Mouse (Mus musculus): ENCODE data around the gene Pcsk6.
"Not testable (repeated sequence)": the region's sequence is repeated elsewhere in the genome, so short reads cannot be mapped to it uniquely, and the experiment has no call there.

The Pcsk6 gene

GRCm38 (mm10) chr7:65881290-65881688, 19.8 kb downstream of the Pcsk6 start:
- no peak for DNase-seq (ENCODE audit: low read depth)

GRCm38 (mm10) chr7:65884928-65885327, 23.4 kb downstream of the Pcsk6 start:
- no peak for DNase-seq (ENCODE audit: low read depth)

GRCm38 (mm10) chr7:65885819-65886218, 24.3 kb downstream of the Pcsk6 start:
- DNase-seq (ENCODE audit: low read depth) = no peak

- no peak for DNase-seq (ENCODE audit: low read depth)
Observed at GRCm38 (mm10) chr7:65891831-65892230, 30.3 kb downstream of the Pcsk6 start.

GRCm38 (mm10) chr7:65892264-65892828, 30.8 kb downstream of the Pcsk6 start:
- no peak for DNase-seq (ENCODE audit: low read depth)

GRCm38 (mm10) chr7:65893546-65893945, 32.0 kb downstream of the Pcsk6 start:
- no peak for DNase-seq (ENCODE audit: low read depth)

GRCm38 (mm10) chr7:65895262-65895661, 33.7 kb downstream of the Pcsk6 start:
- DNase-seq (ENCODE audit: low read depth) = no peak

GRCm38 (mm10) chr7:65901231-65901630, 39.7 kb downstream of the Pcsk6 start:
- no peak for DNase-seq (ENCODE audit: low read depth)

GRCm38 (mm10) chr7:65902471-65903180, 41.1 kb downstream of the Pcsk6 start:
- peak; percentile 6 for DNase-seq (ENCODE audit: low read depth)

GRCm38 (mm10) chr7:65903456-65903855, 41.9 kb downstream of the Pcsk6 start:
- no peak for DNase-seq (ENCODE audit: low read depth)

- no peak for DNase-seq (ENCODE audit: low read depth)
Observed at GRCm38 (mm10) chr7:65906528-65907272, 45.2 kb downstream of the Pcsk6 start.

GRCm38 (mm10) chr7:65909343-65910127, 48.0 kb downstream of the Pcsk6 start:
- no peak for DNase-seq (ENCODE audit: low read depth)

GRCm38 (mm10) chr7:65913088-65913610, 51.6 kb downstream of the Pcsk6 start:
- DNase-seq (ENCODE audit: low read depth) = no peak

GRCm38 (mm10) chr7:65914761-65915301, 53.3 kb downstream of the Pcsk6 start:
- DNase-seq (ENCODE audit: low read depth) = peak; percentile 79

- no peak for DNase-seq (ENCODE audit: low read depth)
Observed at GRCm38 (mm10) chr7:65915821-65916220, 54.3 kb downstream of the Pcsk6 start.

- no peak for DNase-seq (ENCODE audit: low read depth)
Observed at GRCm38 (mm10) chr7:65916566-65916965, 55.0 kb downstream of the Pcsk6 start.

GRCm38 (mm10) chr7:65918431-65918830, 56.9 kb downstream of the Pcsk6 start:
- DNase-seq (ENCODE audit: low read depth) = no peak

- DNase-seq (ENCODE audit: low read depth) = no peak
Observed at GRCm38 (mm10) chr7:65929398-65929797, 67.9 kb downstream of the Pcsk6 start.

- no peak for DNase-seq (ENCODE audit: low read depth)
Observed at GRCm38 (mm10) chr7:65930478-65930877, 68.9 kb downstream of the Pcsk6 start.

- DNase-seq (ENCODE audit: low read depth) = not testable (repeated sequence)
Observed at GRCm38 (mm10) chr7:65934238-65934970, 72.9 kb downstream of the Pcsk6 start.

GRCm38 (mm10) chr7:65935211-65935610, 73.7 kb downstream of the Pcsk6 start:
- DNase-seq (ENCODE audit: low read depth) = peak; percentile 5
